Mouse (Mus musculus) cerebellum, adult 9-11 months (tissue): Measurements from ENCODE around the gene Xrcc5.

Experiments
- DNase-seq: peaks from one replicate; pipeline ENCODE4 v3.0.0; 2022

Xrcc5 gene

GRCm38 (mm10) chr1:72307317-72307798 is at the start of gene Xrcc5:
TSS of gene Xrcc5 (plus strand) at chr1:72307421.
- peak; percentile 95 for DNase-seq

GRCm38 (mm10) chr1:72263099-72263498 is 44.1 kb upstream of the Xrcc5 start:
- DNase-seq, result no peak

- no peak for DNase-seq
These were observed 29.1 kb upstream of the Xrcc5 start for GRCm38 (mm10) chr1:72278085-72278484.

- no peak for DNase-seq
These were observed 24.6 kb upstream of the Xrcc5 start for GRCm38 (mm10) chr1:72282604-72283003.

- DNase-seq, result peak; percentile 95
These were observed 23.2 kb upstream of the Xrcc5 start, which contains the start of the genes Pecr and Tmem169 for GRCm38 (mm10) chr1:72283992-72284485. TSS of gene Pecr (minus strand) at chr1:72284314. TSS of gene Tmem169 (plus strand) at chr1:72284369.

GRCm38 (mm10) chr1:72284539-72284938 is 22.7 kb upstream of the Xrcc5 start:
- no peak for DNase-seq

- peak; percentile 18 for DNase-seq
These were observed 20.3 kb upstream of the Xrcc5 start for GRCm38 (mm10) chr1:72286904-72287303.

GRCm38 (mm10) chr1:72287893-72288292 is 19.3 kb upstream of the Xrcc5 start:
- DNase-seq, result no peak

GRCm38 (mm10) chr1:72288527-72289150 is 18.6 kb upstream of the Xrcc5 start:
- DNase-seq, result no peak

- DNase-seq, result no peak
These were observed 16.3 kb upstream of the Xrcc5 start for GRCm38 (mm10) chr1:72290896-72291295.

- no peak for DNase-seq
These were observed 15.8 kb upstream of the Xrcc5 start for GRCm38 (mm10) chr1:72291421-72291820.

- DNase-seq, result no peak
These were observed 15.3 kb upstream of the Xrcc5 start for GRCm38 (mm10) chr1:72291925-72292324.

- no peak for DNase-seq
These were observed 13.2 kb upstream of the Xrcc5 start for GRCm38 (mm10) chr1:72293869-72294663.

GRCm38 (mm10) chr1:72295746-72296145 is 11.5 kb upstream of the Xrcc5 start:
- no peak for DNase-seq

- DNase-seq, result no peak
These were observed 5.4 kb upstream of the Xrcc5 start for GRCm38 (mm10) chr1:72301845-72302244.

GRCm38 (mm10) chr1:72306241-72306640 is 980 bp upstream of the Xrcc5 start:
- no peak for DNase-seq

- no peak for DNase-seq
These were observed 491 bp upstream of the Xrcc5 start for GRCm38 (mm10) chr1:72306679-72307181.

GRCm38 (mm10) chr1:72308919-72309318 is 1.7 kb downstream of the Xrcc5 start:
- no peak for DNase-seq

- DNase-seq, result no peak
These were observed 2.7 kb downstream of the Xrcc5 start for GRCm38 (mm10) chr1:72309744-72310424.

GRCm38 (mm10) chr1:72312701-72313398 is 5.6 kb downstream of the Xrcc5 start:
- DNase-seq, result no peak

GRCm38 (mm10) chr1:72313399-72314039 is 6.3 kb downstream of the Xrcc5 start:
- no peak for DNase-seq

GRCm38 (mm10) chr1:72315447-72315846 is 8.2 kb downstream of the Xrcc5 start:
- DNase-seq, result no peak
